Mouse (Mus musculus): ENCODE measurements around the gene Tmprss3. TPM values are rescaled to one million over a fixed set of nuclear protein-coding genes. Genes with fewer than 3 reads are reported as not detected.

The Tmprss3 gene
- polyA plus RNA-seq, 1 experiment, result 0.19 TPM

DNA sequence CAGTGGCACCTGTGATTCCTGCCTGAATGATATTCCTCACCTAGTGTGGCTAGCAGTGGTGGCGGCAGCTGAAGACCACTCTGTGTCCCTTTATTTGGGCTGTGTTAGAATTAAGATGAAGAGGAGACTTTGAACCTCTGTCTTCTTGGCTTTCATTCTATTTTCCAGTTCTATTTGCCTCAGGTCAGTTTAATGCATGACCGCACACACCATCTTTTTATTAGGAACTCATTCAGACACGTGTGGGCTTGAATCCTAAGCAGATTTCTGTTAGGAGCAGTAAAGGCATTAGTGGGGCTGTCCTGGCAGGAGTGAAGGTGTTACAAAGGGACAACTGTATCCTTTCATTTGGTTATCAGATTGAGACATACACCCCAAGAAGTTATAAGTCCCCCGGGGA lies 38.5 kb downstream of the Tmprss3 start:
- no peaks in the 10 kb centered on the region for H3K27me3 ChIP-seq (ENCODE audit: control insufficient read depth, insufficient read depth, low read length)
- no peak for DNase-seq (ENCODE audit: low read depth in 1 of 2, low spot score in 2 of 2)
- 87% methylated on average over 4 of the region's 4 CpGs for WGBS
- H3K27ac ChIP-seq (ENCODE audit: insufficient read depth, low read length), result no peak overlapping the region
- no peak for TF ChIP-seq CTCF (IDR thresholded peaks at IDR 0.05; ENCODE audit: extremely low read depth, insufficient read depth, insufficient read length, insufficient replicate concordance)
- TF ChIP-seq POLR2A (IDR thresholded peaks at IDR 0.05; ENCODE audit: low read depth, low read length), result no peak
- H3K4me1 ChIP-seq (ENCODE audit: control insufficient read depth, insufficient read depth, insufficient read length), result no peaks in the 10 kb centered on the region
- no peaks in the 10 kb centered on the region for H3K36me3 ChIP-seq (ENCODE audit: control insufficient read depth, insufficient read depth, low read length)
- no peak overlapping the region for H3K4me3 ChIP-seq (ENCODE audit: extremely low read depth, insufficient read depth, insufficient read length)

DNA sequence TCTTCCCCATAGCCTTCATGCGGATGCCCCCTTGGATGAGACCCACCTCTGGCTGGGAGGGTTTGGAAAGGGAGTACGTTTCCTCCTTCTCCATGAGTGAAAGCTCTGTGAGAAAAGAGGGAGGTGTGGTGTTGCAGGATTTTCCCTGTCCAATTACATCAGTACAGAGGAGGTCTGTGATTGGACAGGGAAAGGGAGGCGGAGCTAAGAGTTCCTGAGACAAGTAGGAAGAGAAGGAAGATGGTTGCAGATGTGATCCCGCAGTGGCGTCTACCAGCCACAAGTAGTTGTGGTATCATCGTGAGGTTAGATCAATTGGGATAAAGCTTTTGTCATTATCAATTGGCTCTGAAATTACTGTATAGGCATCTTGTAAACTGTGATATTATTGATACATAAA lies 40.9 kb downstream of the Tmprss3 start:
- Histone ChIP-seq H3K4me1 (ENCODE audit: control insufficient read depth, insufficient read depth, insufficient read length) (no peaks in the 10 kb centered on the region), H3K27ac (ENCODE audit: insufficient read depth, low read length) (no peak overlapping the region), H3K36me3 (ENCODE audit: control insufficient read depth, insufficient read depth, low read length) (no peaks in the 10 kb centered on the region), H3K27me3 (ENCODE audit: control insufficient read depth, insufficient read depth, low read length) (no peaks in the 10 kb centered on the region), H3K4me3 (ENCODE audit: extremely low read depth, insufficient read depth, insufficient read length) (no peak overlapping the region)
- TF ChIP-seq CTCF (IDR thresholded peaks at IDR 0.05; ENCODE audit: extremely low read depth, insufficient read depth, insufficient read length, insufficient replicate concordance), result no peak
- no peak for TF ChIP-seq POLR2A (IDR thresholded peaks at IDR 0.05; ENCODE audit: low read depth, low read length)
- 90% methylated on average over 6 of the region's 6 CpGs for WGBS
- DNase-seq (ENCODE audit: low read depth in 1 of 2, low spot score in 2 of 2), result no peak

DNA sequence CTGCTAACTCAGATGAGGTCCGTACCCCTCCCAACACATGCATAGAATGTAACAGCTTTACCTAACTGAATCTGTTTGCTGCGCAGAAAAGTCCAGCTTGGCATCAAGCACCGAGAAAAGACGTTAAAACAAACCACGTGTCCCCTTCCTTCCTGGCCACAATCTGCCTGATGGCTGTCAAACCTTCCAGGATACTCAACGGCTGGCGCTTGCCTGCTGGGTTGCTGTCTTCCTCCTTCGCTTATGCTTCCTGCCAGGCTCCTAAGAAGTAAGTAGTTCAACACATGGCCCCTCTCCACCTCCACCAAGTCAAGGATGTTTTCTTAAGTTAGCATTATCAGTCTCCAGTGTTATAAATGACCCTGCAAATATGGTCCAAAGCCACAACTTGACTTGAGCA lies 45.0 kb downstream of the Tmprss3 start:
- TF ChIP-seq CTCF (IDR thresholded peaks at IDR 0.05; ENCODE audit: extremely low read depth, insufficient read depth, insufficient read length, insufficient replicate concordance), result no peak
- TF ChIP-seq POLR2A (IDR thresholded peaks at IDR 0.05; ENCODE audit: low read depth, low read length), result no peak
- no peaks in the 10 kb centered on the region for H3K36me3 ChIP-seq (ENCODE audit: control insufficient read depth, insufficient read depth, low read length)
- H3K27ac ChIP-seq (ENCODE audit: insufficient read depth, low read length), result no peak overlapping the region
- no peaks in the 10 kb centered on the region for H3K27me3 ChIP-seq (ENCODE audit: control insufficient read depth, insufficient read depth, low read length)
- no peaks in the 10 kb centered on the region for H3K4me1 ChIP-seq (ENCODE audit: control insufficient read depth, insufficient read depth, insufficient read length)
- no peak overlapping the region for H3K4me3 ChIP-seq (ENCODE audit: extremely low read depth, insufficient read depth, insufficient read length)
- 14% methylated on average over 8 of the region's 8 CpGs for WGBS
- no peak for DNase-seq (ENCODE audit: low read depth in 1 of 2, low spot score in 2 of 2)

DNA sequence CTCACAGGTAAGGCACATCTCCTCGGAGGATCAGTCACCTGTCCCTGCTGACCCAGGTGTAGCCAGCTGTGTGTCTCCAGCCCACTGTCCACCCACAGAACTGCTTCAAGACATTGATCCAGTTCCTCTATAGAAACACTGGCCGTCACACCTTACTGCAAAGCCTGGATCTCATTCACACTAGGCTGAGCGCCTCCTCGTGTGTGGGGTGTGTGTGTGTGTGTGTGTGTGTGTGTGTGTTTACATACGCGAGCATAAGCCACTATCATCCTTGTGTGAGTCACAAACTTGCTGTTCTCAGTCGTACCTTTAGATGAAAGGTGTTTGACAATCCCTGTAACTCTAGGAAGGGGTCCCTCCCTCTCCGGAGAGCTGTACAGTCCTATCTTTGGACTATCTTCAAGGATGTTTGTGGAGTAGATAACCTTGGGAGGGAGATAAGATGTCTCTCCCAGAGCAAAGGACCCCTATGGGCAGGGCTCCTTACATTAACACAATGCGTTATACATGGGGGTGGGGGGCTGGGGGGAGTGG lies 45.7 kb downstream of the Tmprss3 start:
- Histone ChIP-seq H3K4me3 (ENCODE audit: extremely low read depth, insufficient read depth, insufficient read length) (no peak overlapping the region), H3K27me3 (ENCODE audit: control insufficient read depth, insufficient read depth, low read length) (no peaks in the 10 kb centered on the region), H3K36me3 (ENCODE audit: control insufficient read depth, insufficient read depth, low read length) (no peaks in the 10 kb centered on the region), H3K4me1 (ENCODE audit: control insufficient read depth, insufficient read depth, insufficient read length) (no peaks in the 10 kb centered on the region), H3K27ac (ENCODE audit: insufficient read depth, low read length) (no peak overlapping the region)
- TF ChIP-seq CTCF (IDR thresholded peaks at IDR 0.05; ENCODE audit: extremely low read depth, insufficient read depth, insufficient read length, insufficient replicate concordance) (no peak), POLR2A (IDR thresholded peaks at IDR 0.05; ENCODE audit: low read depth, low read length) (no peak)
- 89% methylated on average over 9 of the region's 9 CpGs for WGBS
- no peak for DNase-seq (ENCODE audit: low read depth in 1 of 2, low spot score in 2 of 2)

DNA sequence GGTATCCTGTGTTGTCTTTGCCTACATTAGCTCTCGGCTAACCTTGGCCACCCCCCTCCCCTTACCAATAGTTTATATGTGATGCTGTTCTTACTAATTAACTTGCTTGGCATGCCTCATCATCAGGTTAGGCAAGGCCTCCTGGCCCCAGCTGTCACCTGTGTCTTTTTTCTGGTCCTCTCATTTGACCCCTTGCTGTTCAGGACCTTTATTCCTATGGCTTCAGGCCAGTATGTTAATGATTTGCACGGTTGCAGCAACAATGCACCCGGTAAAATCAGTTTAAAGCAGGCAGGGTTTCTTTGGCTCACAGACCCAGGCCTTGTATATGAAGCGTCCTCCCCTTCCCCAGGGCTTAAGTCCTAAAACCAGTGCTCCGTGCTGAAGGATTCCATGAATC lies 46.3 kb downstream of the Tmprss3 start:
- TF ChIP-seq CTCF (IDR thresholded peaks at IDR 0.05; ENCODE audit: extremely low read depth, insufficient read depth, insufficient read length, insufficient replicate concordance) (no peak), POLR2A (IDR thresholded peaks at IDR 0.05; ENCODE audit: low read depth, low read length) (no peak)
- no peaks in the 10 kb centered on the region for H3K27me3 ChIP-seq (ENCODE audit: control insufficient read depth, insufficient read depth, low read length)
- no peak overlapping the region for H3K27ac ChIP-seq (ENCODE audit: insufficient read depth, low read length)
- no peaks in the 10 kb centered on the region for H3K36me3 ChIP-seq (ENCODE audit: control insufficient read depth, insufficient read depth, low read length)
- H3K4me3 ChIP-seq (ENCODE audit: extremely low read depth, insufficient read depth, insufficient read length), result no peak overlapping the region
- DNase-seq (ENCODE audit: low read depth in 1 of 2, low spot score in 2 of 2), result no peak
- WGBS, result 86% methylated on average over 5 of the region's 5 CpGs
- no peaks in the 10 kb centered on the region for H3K4me1 ChIP-seq (ENCODE audit: control insufficient read depth, insufficient read depth, insufficient read length)

DNA sequence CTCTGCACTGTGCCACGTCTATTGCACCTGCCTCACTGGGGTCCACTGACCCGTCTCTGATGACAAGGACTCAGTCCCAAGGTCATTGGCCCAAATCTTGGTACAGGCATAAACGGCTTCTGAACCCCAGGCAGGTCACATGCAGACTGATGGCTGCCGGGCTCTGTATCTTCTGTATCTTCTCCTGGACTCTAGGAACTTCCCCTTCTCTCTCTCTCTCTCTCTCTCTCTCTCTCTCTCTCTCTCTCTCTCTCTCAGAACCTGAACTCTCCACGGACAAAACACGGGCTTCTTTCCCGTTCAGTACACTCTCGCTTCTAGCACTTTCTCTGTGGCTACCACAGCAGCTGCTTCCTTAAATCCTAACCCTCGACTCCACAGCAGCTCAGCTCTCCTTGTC lies 52.8 kb downstream of the Tmprss3 start:
- 44% methylated on average over 9 of the region's 9 CpGs for WGBS
- Histone ChIP-seq H3K36me3 (ENCODE audit: control insufficient read depth, insufficient read depth, low read length) (no peaks in the 10 kb centered on the region), H3K4me1 (ENCODE audit: control insufficient read depth, insufficient read depth, insufficient read length) (no peaks in the 10 kb centered on the region), H3K27me3 (ENCODE audit: control insufficient read depth, insufficient read depth, low read length) (no peaks in the 10 kb centered on the region), H3K4me3 (ENCODE audit: extremely low read depth, insufficient read depth, insufficient read length) (no peak overlapping the region), H3K27ac (ENCODE audit: insufficient read depth, low read length) (no peak overlapping the region)
- no peak for DNase-seq (ENCODE audit: low read depth in 1 of 2, low spot score in 2 of 2)
- TF ChIP-seq POLR2A (IDR thresholded peaks at IDR 0.05; ENCODE audit: low read depth, low read length), result no peak
- no peak for TF ChIP-seq CTCF (IDR thresholded peaks at IDR 0.05; ENCODE audit: extremely low read depth, insufficient read depth, insufficient read length, insufficient replicate concordance)

DNA sequence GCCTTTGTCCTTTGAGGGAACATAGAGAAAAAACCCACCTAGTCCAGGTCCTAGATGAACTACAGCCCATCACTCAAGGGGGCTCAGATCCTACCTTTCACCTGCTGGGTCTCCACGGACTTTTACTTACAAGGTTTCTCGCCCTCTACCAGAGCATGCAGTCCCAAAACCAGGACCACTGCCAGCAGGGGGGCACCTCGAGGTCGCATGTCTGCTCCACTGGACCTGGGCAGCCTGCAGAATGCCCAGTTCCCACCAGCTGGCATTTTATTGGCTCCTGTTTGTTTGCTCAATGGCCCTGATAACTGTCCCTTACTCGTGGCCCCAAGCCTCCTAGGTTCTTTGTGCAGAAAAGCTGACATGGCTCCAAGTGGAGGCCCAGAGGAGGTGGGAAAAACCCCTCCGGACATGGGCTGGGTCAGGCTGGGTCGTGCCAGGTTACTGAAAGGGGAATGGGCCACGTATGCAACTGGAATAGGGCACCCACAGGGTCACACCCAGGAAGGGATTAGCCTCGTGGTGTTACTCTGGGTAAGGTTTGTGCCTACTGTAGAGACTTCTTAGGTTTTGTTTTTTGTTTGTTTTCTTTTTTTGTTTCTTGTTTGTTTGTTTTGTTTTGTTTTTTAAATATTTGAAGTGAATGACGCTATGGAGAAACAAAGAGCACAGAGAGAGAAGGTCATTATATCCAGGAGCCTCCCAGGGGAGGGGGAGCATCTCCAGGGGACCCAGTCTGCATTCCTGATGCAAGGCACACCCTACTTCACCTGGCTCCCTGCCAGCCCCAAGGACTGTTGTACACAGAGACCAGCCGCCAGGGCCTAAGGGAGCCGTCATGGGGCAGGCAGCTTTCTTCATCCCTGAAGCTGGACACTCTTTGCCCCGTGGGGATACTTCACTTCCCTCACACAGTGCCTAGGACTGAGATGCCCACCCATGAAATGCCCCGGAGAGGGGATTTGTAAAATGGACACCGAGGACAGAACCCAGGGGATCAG lies 54.4 kb downstream of the Tmprss3 start, which contains the start of gene Tff2:
Gene Tff2 (minus strand): TSS at position 243 of the 998 bp plus-strand sequence.
- Histone ChIP-seq H3K4me1 (ENCODE audit: control insufficient read depth, insufficient read depth, insufficient read length) (no peaks in the 10 kb centered on the region), H3K27me3 (ENCODE audit: control insufficient read depth, insufficient read depth, low read length) (no peaks in the 10 kb centered on the region), H3K36me3 (ENCODE audit: control insufficient read depth, insufficient read depth, low read length) (no peaks in the 10 kb centered on the region), H3K27ac (ENCODE audit: insufficient read depth, low read length) (no peak within 1 kb of the TSS), H3K4me3 (ENCODE audit: extremely low read depth, insufficient read depth, insufficient read length) (no peak within 1 kb of the TSS)
- TF ChIP-seq POLR2A (IDR thresholded peaks at IDR 0.05; ENCODE audit: low read depth, low read length) (no peak), CTCF (IDR thresholded peaks at IDR 0.05; ENCODE audit: extremely low read depth, insufficient read depth, insufficient read length, insufficient replicate concordance) (no peak)
- DNase-seq (ENCODE audit: low read depth in 1 of 2, low spot score in 2 of 2), result no peak
- WGBS, result 81% methylated on average over 15 of the region's 15 CpGs

All from spleen, adult 2 months (tissue).